Mouse (Mus musculus): Measurements from ENCODE around the gene Fam72a.
A peak's percentile ranks its signal among the peaks of the same experiment; 100 is the strongest.

Gene Fam72a

GRCm38 (mm10) chr1:131526371-131527270 lies 1.1 kb upstream of the Fam72a start:
- DNase-seq (ENCODE audit: low spot score in 2 of 2) = peak; percentile 25 to 42

GRCm38 (mm10) chr1:131528081-131528507 lies 391 bp downstream of the Fam72a start:
- DNase-seq (ENCODE audit: low spot score in 2 of 2) = no peak

GRCm38 (mm10) chr1:131528561-131529166 lies 961 bp downstream of the Fam72a start:
- DNase-seq (ENCODE audit: low spot score in 2 of 2) = no peak

GRCm38 (mm10) chr1:131539771-131540170 lies 12.1 kb downstream of the Fam72a start:
- DNase-seq (ENCODE audit: low spot score in 2 of 2) = no peak

- no peak for DNase-seq (ENCODE audit: low spot score in 2 of 2)
Observed at GRCm38 (mm10) chr1:131540795-131541194, 13.1 kb downstream of the Fam72a start.

- no peak for DNase-seq (ENCODE audit: low spot score in 2 of 2)
Observed at GRCm38 (mm10) chr1:131541431-131541830, 13.7 kb downstream of the Fam72a start.

GRCm38 (mm10) chr1:131541903-131542302 lies 14.2 kb downstream of the Fam72a start:
- DNase-seq (ENCODE audit: low spot score in 2 of 2) = no peak

GRCm38 (mm10) chr1:131543886-131544565 lies 16.3 kb downstream of the Fam72a start:
- DNase-seq (ENCODE audit: low spot score in 2 of 2) = no peak

- no peak for DNase-seq (ENCODE audit: low spot score in 2 of 2)
Observed at GRCm38 (mm10) chr1:131546798-131547690, 19.3 kb downstream of the Fam72a start.

- no peak for DNase-seq (ENCODE audit: low spot score in 2 of 2)
Observed at GRCm38 (mm10) chr1:131548494-131549365, 21.0 kb downstream of the Fam72a start.

- DNase-seq (ENCODE audit: low spot score in 2 of 2) = no peak
Observed at GRCm38 (mm10) chr1:131551956-131552355, 24.3 kb downstream of the Fam72a start.

- DNase-seq (ENCODE audit: low spot score in 2 of 2) = no peak
Observed at GRCm38 (mm10) chr1:131553428-131553827, 25.7 kb downstream of the Fam72a start.

GRCm38 (mm10) chr1:131555042-131555812 lies 27.5 kb downstream of the Fam72a start:
- DNase-seq (ENCODE audit: low spot score in 2 of 2) = peak; percentile 40 to 63

GRCm38 (mm10) chr1:131560500-131560899 lies 32.8 kb downstream of the Fam72a start:
- no peak for DNase-seq (ENCODE audit: low spot score in 2 of 2)

GRCm38 (mm10) chr1:131562081-131562480 lies 34.4 kb downstream of the Fam72a start:
- no peak for DNase-seq (ENCODE audit: low spot score in 2 of 2)

- peak in 1 of 2 experiments; percentile 17 for DNase-seq (ENCODE audit: low spot score in 2 of 2)
Observed at GRCm38 (mm10) chr1:131566056-131566455, 38.4 kb downstream of the Fam72a start.

- DNase-seq (ENCODE audit: low spot score in 2 of 2) = no peak
Observed at GRCm38 (mm10) chr1:131569721-131570120, 42.0 kb downstream of the Fam72a start.

GRCm38 (mm10) chr1:131570391-131570790 lies 42.7 kb downstream of the Fam72a start:
- DNase-seq (ENCODE audit: low spot score in 2 of 2) = no peak

GRCm38 (mm10) chr1:131573721-131574120 lies 46.0 kb downstream of the Fam72a start:
- DNase-seq (ENCODE audit: low spot score in 2 of 2) = peak in 1 of 2 experiments; percentile 11
